Mouse (Mus musculus) heart, postnatal 0 days (tissue): ENCODE data around the gene Dop1a.

Experiments
- CTCF ChIP-seq: IDR thresholded peaks from 2 replicates; pipeline ENCODE4 v1.5.1; 2016; ENCODE audit warnings: antibody characterized with exemption, control low read depth, low read depth
- EP300 ChIP-seq: IDR thresholded peaks from 2 replicates; pipeline ENCODE4 v1.6.1; 2016; ENCODE audit warnings: antibody characterized with exemption, low read depth

DNA sequence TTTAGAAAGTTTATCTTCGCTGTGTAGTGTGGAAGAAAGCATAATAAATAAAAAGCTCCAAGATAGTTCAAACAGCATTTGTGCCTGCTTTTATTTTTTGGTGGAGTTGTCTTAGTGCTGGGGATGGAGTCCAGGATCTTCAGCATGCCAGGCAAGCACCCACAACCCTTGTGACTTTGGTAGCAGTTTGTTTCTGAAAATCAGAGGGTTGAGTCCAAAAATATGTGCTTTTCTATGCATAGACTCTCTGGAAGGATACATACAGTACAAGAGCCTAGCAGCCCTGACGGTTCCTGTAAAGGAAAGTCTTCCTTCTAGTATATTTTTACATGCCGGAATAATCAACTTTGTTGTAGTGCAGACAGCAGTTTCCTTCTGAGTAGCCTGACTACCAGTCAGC lies 83.8 kb downstream of the Dop1a start:
- TF ChIP-seq CTCF (no peak), EP300 (no peak)
